Mouse (Mus musculus) bone marrow macrophage, adult 2 months (primary cell): ENCODE data around the gene Cldn16.

Source experiments
- CTCF ChIP-seq: IDR thresholded peaks from 2 replicates; pipeline ENCODE4 v1.5.1; 2012; ENCODE audit warnings: low read depth, mild to moderate bottlenecking, low read length, moderate library complexity
- POLR2A ChIP-seq: IDR thresholded peaks from 2 replicates; pipeline ENCODE4 v1.6.1; 2012; ENCODE audit warnings: mild to moderate bottlenecking, low read depth, low read length, borderline replicate concordance

DNA sequence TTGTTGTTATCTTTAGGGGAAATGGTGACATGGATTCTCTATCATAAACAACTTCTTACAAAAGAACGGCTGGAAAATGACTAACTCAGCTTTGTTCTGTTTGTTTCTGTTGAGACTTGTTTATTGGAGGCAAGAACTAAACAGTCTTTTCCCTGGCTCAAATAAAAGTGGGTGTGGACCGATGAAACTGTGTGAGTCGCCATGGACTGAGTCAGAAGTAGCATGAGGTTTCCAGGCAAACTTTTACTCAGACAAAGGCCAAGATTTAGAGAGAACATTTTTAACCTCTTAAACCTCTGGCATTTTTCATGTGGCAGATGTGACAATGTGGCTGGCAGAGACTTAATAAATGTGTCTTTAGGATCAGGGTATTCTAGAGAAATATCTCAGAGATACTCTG, 32.7 kb upstream of the Cldn16 start:
- TF ChIP-seq POLR2A (no peak), CTCF (no peak)
